Mouse (Mus musculus): ENCODE measurements around the gene Shb. TPM values are rescaled to one million over a fixed set of nuclear protein-coding genes. Genes with fewer than 3 reads are reported as not detected.

Gene Shb
- polyA plus RNA-seq, 1 experiment, result 23.4 TPM

GRCm38 (mm10) chr4:45527562-45528354, 4.5 kb downstream of the Shb start:
- no peak for DNase-seq (ENCODE audit: low read depth)

GRCm38 (mm10) chr4:45526846-45527561, 5.3 kb downstream of the Shb start:
- no peak for DNase-seq (ENCODE audit: low read depth)

- DNase-seq (ENCODE audit: low read depth), result no peak
Observed at GRCm38 (mm10) chr4:45526175-45526574, 6.1 kb downstream of the Shb start.

- no peak for DNase-seq (ENCODE audit: low read depth)
Observed at GRCm38 (mm10) chr4:45525541-45525940, 6.7 kb downstream of the Shb start.

GRCm38 (mm10) chr4:45524602-45525001, 7.7 kb downstream of the Shb start:
- DNase-seq (ENCODE audit: low read depth), result no peak

GRCm38 (mm10) chr4:45523360-45523759, 8.9 kb downstream of the Shb start:
- DNase-seq (ENCODE audit: low read depth), result no peak

- no peak for DNase-seq (ENCODE audit: low read depth)
Observed at GRCm38 (mm10) chr4:45522956-45523355, 9.3 kb downstream of the Shb start.

- DNase-seq (ENCODE audit: low read depth), result no peak
Observed at GRCm38 (mm10) chr4:45522583-45522900, 9.7 kb downstream of the Shb start.

GRCm38 (mm10) chr4:45521705-45522582, 10.3 kb downstream of the Shb start:
- DNase-seq (ENCODE audit: low read depth), result no peak

GRCm38 (mm10) chr4:45520375-45520774, 11.9 kb downstream of the Shb start:
- DNase-seq (ENCODE audit: low read depth), result no peak

GRCm38 (mm10) chr4:45517399-45517798, 14.9 kb downstream of the Shb start:
- DNase-seq (ENCODE audit: low read depth), result no peak

GRCm38 (mm10) chr4:45515894-45516293, 16.4 kb downstream of the Shb start:
- no peak for DNase-seq (ENCODE audit: low read depth)

GRCm38 (mm10) chr4:45514406-45514805, 17.9 kb downstream of the Shb start:
- DNase-seq (ENCODE audit: low read depth), result no peak

GRCm38 (mm10) chr4:45513791-45514293, 18.4 kb downstream of the Shb start:
- DNase-seq (ENCODE audit: low read depth), result no peak

GRCm38 (mm10) chr4:45513340-45513739, 18.9 kb downstream of the Shb start:
- DNase-seq (ENCODE audit: low read depth), result no peak

GRCm38 (mm10) chr4:45510163-45510562, 22.1 kb downstream of the Shb start:
- peak; percentile 95 for DNase-seq (ENCODE audit: low read depth)

GRCm38 (mm10) chr4:45509416-45509815, 22.9 kb downstream of the Shb start:
- DNase-seq (ENCODE audit: low read depth), result no peak

GRCm38 (mm10) chr4:45508469-45508868, 23.8 kb downstream of the Shb start:
- DNase-seq (ENCODE audit: low read depth), result no peak

- no peak for DNase-seq (ENCODE audit: low read depth)
Observed at GRCm38 (mm10) chr4:45507476-45507875, 24.8 kb downstream of the Shb start.

GRCm38 (mm10) chr4:45507039-45507438, 25.2 kb downstream of the Shb start:
- DNase-seq (ENCODE audit: low read depth), result no peak

- no peak for DNase-seq (ENCODE audit: low read depth)
Observed at GRCm38 (mm10) chr4:45506613-45507012, 25.7 kb downstream of the Shb start.

- DNase-seq (ENCODE audit: low read depth), result no peak
Observed at GRCm38 (mm10) chr4:45505671-45506070, 26.6 kb downstream of the Shb start.
